ENCODE assay signal across 10 mouse cellular contexts in genomic region chr7:126275711-126276110, GRCm38 (mm10). TPM values are rescaled to one million over a fixed set of nuclear protein-coding genes. Genes with fewer than 3 reads are reported as not detected.
DNase-seq lines count a peak whose midpoint lies in the region; ATAC-seq lines count a peak whose summit lies in the region.
"Had no signal": no experiment of that assay in that cellular context is flagged by ENCODE, and none has a peak within 500 bp of the region (broad histone marks: within the 10 kb centered on the region; RNA-seq: fewer than 3 reads in every experiment).

No protein-coding gene starts in this region.

- no peak overlapping the region for H3K27ac ChIP-seq in embryonic facial prominence, embryonic 11.5 days (replicated peaks; ENCODE audit: low read depth, low read length)
- H3K27ac ChIP-seq in hindbrain, embryonic 16.5 days (ENCODE audit: low read depth, low read length) = no peak overlapping the region
- H3K27ac ChIP-seq in midbrain, embryonic 14.5 days (replicated peaks; ENCODE audit: low read depth, low read length) = no peak overlapping the region
- H3K27ac ChIP-seq: liver, embryonic 14.5 days had no signal

- H3K27me3 ChIP-seq in embryonic facial prominence, embryonic 11.5 days (ENCODE audit: control insufficient read depth, insufficient read depth, low read length) = no peaks in the 10 kb centered on the region
- H3K27me3 ChIP-seq in hindbrain, embryonic 16.5 days (replicated peaks; ENCODE audit: control insufficient read depth, insufficient read depth, low read length) = no peaks in the 10 kb centered on the region
- no peaks in the 10 kb centered on the region for H3K27me3 ChIP-seq in midbrain, embryonic 14.5 days (ENCODE audit: control insufficient read depth, insufficient read depth, low read length)

- no peak for ATAC-seq in embryonic facial prominence, embryonic 11.5 days (replicated peaks; ENCODE audit: insufficient number of reproducible peaks, low FRiP score, low TSS enrichment, low read depth)
- no peak for ATAC-seq in hindbrain, embryonic 16.5 days
- ATAC-seq in midbrain, embryonic 14.5 days (ENCODE audit: low FRiP score, low TSS enrichment) = no peak

- no peak overlapping the region for H3K4me2 ChIP-seq in embryonic facial prominence, embryonic 11.5 days (ENCODE audit: low read depth, low read length)
- H3K4me2 ChIP-seq in hindbrain, embryonic 16.5 days (ENCODE audit: low read length) = peak overlapping the region; percentile 89
- H3K4me2 ChIP-seq in midbrain, embryonic 14.5 days (ENCODE audit: low read length) = peak overlapping the region; percentile 87

- 88% methylated on average over 5 of the region's 5 CpGs for WGBS in embryonic facial prominence, embryonic 11.5 days
- 57% methylated on average over 5 of the region's 5 CpGs for WGBS in hindbrain, embryonic 16.5 days
- 84% methylated on average over 5 of the region's 5 CpGs for WGBS in midbrain, embryonic 14.5 days

- H3K4me1 ChIP-seq in embryonic facial prominence, embryonic 11.5 days (ENCODE audit: control insufficient read depth, insufficient read depth, low read length) = no peaks in the 10 kb centered on the region; the same call in 1 of the 2 replicates
- H3K4me1 ChIP-seq in hindbrain, embryonic 16.5 days (ENCODE audit: control insufficient read depth, insufficient read depth, low read depth, low read length) = peaks cover 66% of the 10 kb centered on the region
- H3K4me1 ChIP-seq in midbrain, embryonic 14.5 days (ENCODE audit: control insufficient read depth, insufficient read depth, low read length) = peaks cover 54% of the 10 kb centered on the region

- DNase-seq in kidney, adult 18-20 months = peak; percentile 73
- no peak for DNase-seq in kidney, postnatal 4 days
- no peak for DNase-seq in embryonic facial prominence, embryonic 11.5 days (ENCODE audit: low spot score)
- no peak for DNase-seq in midbrain, embryonic 14.5 days
- DNase-seq in ovary, postnatal 36 days (ENCODE audit: low spot score) = no peak
- no peak for DNase-seq in urinary bladder, adult 18-20 months (ENCODE audit: low spot score in 2 of 2)
- DNase-seq in retina, embryonic 14.5 days (ENCODE audit: low spot score) = no peak
- DNase-seq: gastrocnemius, postnatal 14 days had no signal

- peaks cover under 1% of the 10 kb centered on the region for H3K36me3 ChIP-seq in embryonic facial prominence, embryonic 11.5 days (replicated peaks; ENCODE audit: control insufficient read depth, insufficient read depth, low read depth, low read length)
- no peaks in the 10 kb centered on the region for H3K36me3 ChIP-seq in hindbrain, embryonic 16.5 days (ENCODE audit: control insufficient read depth, insufficient read depth, low read length)
- peaks cover 64% of the 10 kb centered on the region for H3K36me3 ChIP-seq in midbrain, embryonic 14.5 days (ENCODE audit: control insufficient read depth, insufficient read depth, low read length)

- no peak overlapping the region for H3K9ac ChIP-seq in embryonic facial prominence, embryonic 11.5 days (replicated peaks; ENCODE audit: low read length)
- H3K9ac ChIP-seq in hindbrain, embryonic 16.5 days (ENCODE audit: low read depth, low read length) = peak overlapping the region; percentile 100
- H3K9ac ChIP-seq in midbrain, embryonic 14.5 days (replicated peaks; ENCODE audit: low read length) = peak overlapping the region; percentile 100
- H3K9ac ChIP-seq: liver, embryonic 14.5 days had no signal

- H3K4me3 ChIP-seq in embryonic facial prominence, embryonic 11.5 days (ENCODE audit: low read depth, low read length) = peak overlapping the region; percentile 72; the same call in 1 of the 2 replicates
- H3K4me3 ChIP-seq in hindbrain, embryonic 16.5 days (ENCODE audit: low read length) = peak overlapping the region; percentile 92
- H3K4me3 ChIP-seq in midbrain, embryonic 14.5 days (replicated peaks; ENCODE audit: low read depth, low read length) = peak overlapping the region; percentile 100

- H3K9me3 ChIP-seq in embryonic facial prominence, embryonic 11.5 days (replicated peaks; ENCODE audit: control insufficient read depth, low read length) = no peaks in the 10 kb centered on the region
- H3K9me3 ChIP-seq in hindbrain, embryonic 16.5 days (ENCODE audit: control insufficient read depth, low read length) = no peaks in the 10 kb centered on the region
- no peaks in the 10 kb centered on the region for H3K9me3 ChIP-seq in midbrain, embryonic 14.5 days (ENCODE audit: control insufficient read depth, low read length)

RNA-seq across cellular contexts. Expression of gene Sbk1, which starts 3.3 kb away (rescaled TPM):
- polyA plus RNA-seq in embryonic facial prominence, embryonic 11.5 days (2014; fragmentation: Nextera tagmentation; extraction: Ambion mirVana) = 88.3 and 101 TPM in 2 replicates
- polyA plus RNA-seq in hindbrain, embryonic 16.5 days (2015; fragmentation: Nextera tagmentation; extraction: Ambion mirVana) = 159 and 208 TPM in 2 replicates
- polyA plus RNA-seq in midbrain, embryonic 14.5 days (2014; fragmentation: Nextera tagmentation; extraction: Ambion mirVana) = 391 and 401 TPM in 2 replicates
